Comparison of ENCODE assay signal across 7 mouse cellular contexts in the genomic region with DNA sequence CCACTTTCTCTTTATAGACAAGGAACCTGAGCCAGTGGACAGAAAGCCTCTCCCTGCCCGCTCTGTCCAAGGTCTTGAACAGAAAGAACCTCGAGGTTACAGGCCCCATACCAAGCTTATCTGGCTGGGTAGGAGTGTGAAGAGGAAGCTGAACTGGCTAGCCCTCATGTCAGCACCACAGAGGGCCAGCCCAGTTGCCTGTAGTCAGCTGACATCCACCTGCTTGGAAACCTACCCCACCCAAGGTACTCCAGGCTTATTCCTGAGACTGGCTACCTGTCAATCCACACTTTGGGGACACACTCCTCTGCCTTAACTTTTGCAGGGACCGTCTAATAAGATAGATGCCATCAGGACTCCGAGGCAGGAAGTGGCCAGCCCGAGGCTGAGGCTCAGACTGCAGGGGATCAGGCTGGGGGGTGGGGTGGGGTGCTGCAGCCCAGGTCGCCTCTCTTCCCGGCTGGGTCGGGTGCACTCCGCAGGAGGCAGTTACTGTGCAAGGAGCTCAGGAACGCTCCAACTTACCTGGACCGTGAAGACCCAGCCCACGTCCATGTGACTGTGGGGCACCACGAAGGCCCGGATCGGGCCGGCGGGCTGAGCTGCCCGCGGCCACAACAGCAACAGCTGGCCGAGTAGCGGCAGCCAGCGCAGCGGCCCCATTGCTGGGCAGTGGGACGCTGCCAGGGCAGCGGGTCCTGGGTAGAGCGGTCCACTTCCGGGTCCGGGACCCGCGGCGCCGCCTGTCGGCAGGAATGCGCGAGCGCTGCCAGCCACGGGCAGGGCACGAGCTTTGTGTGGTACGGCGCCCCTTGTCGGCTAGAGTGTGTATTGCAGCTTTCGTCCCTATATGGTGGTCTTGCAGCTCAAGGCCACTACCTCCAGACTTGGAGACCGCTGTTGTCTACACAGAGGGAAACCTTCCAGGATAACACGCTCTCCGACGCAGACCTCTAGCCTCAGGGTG. TPM values are rescaled to one million over a fixed set of nuclear protein-coding genes. Genes with fewer than 3 reads are reported as not detected.
DNase-seq lines count a peak whose midpoint lies in the region; ATAC-seq lines count a peak whose summit lies in the region.

TSS of gene Man2b2 (minus strand) at position 741 of the 967 bp plus-strand sequence.

- 0 out of 2 replicates have a peak, but pooled peaks cover 5% of the 10 kb centered on the region for H3K27me3 ChIP-seq in intestine, embryonic 15.5 days (replicated peaks)
- no peaks in the 10 kb centered on the region for H3K27me3 ChIP-seq in midbrain, embryonic 10.5 days (ENCODE audit: low read depth, poor library complexity, severe bottlenecking)

- intact Hi-C loops in gastrocnemius, postnatal 36 days (cut with DNase I) = loop anchor here (2.0 to 10.0 kb wide), 2 partner anchors 19 to 175 kb away; no protein-coding TSS in a partner anchor
- intact Hi-C loops in left cerebral cortex, postnatal 25 days (cut with DNase I) = no loop called here

- no peaks in the 10 kb centered on the region for H3K9me3 ChIP-seq in intestine, embryonic 15.5 days
- H3K9me3 ChIP-seq in midbrain, embryonic 10.5 days (replicated peaks) = no peaks in the 10 kb centered on the region

- 3% methylated on average over 46 of the region's 46 CpGs for whole genome bisulfite sequencing in intestine, embryonic 15.5 days
- 4% methylated on average over 46 of the region's 46 CpGs for WGBS in midbrain, embryonic 10.5 days

- peak; percentile 93 for ATAC-seq in intestine, embryonic 15.5 days

- H3K4me3 ChIP-seq in intestine, embryonic 15.5 days (replicated peaks) = peak within 1 kb of the TSS; percentile 64
- peak within 1 kb of the TSS; percentile 75 for H3K4me3 ChIP-seq in midbrain, embryonic 10.5 days

- H3K9ac ChIP-seq in intestine, embryonic 15.5 days = peak within 1 kb of the TSS; percentile 70

- 0 out of 2 replicates have a peak, but pooled peaks cover 7% of the 10 kb centered on the region for H3K4me1 ChIP-seq in intestine, embryonic 15.5 days (replicated peaks)
- H3K4me1 ChIP-seq in midbrain, embryonic 10.5 days = peaks cover 19% of the 10 kb centered on the region

- peak; percentile 92 to 97 for DNase-seq in adrenal gland, adult (ENCODE audit: inconsistent age in 2 of 2, low spot score in 1 of 2)
- DNase-seq in embryo, embryonic 11 days = peak; percentile 91
- peak; percentile 83 to 85 for DNase-seq in gastrocnemius, postnatal 36 days
- DNase-seq in left cerebral cortex, postnatal 25 days (ENCODE audit: low spot score in 2 of 2) = peak; percentile 86 to 88
- peak; percentile 94 for DNase-seq in midbrain, embryonic 10.5 days (ENCODE audit: low spot score)
- peak; percentile 95 for DNase-seq in right cerebral cortex, postnatal 4 days

- H3K4me2 ChIP-seq in intestine, embryonic 15.5 days (replicated peaks) = peak within 1 kb of the TSS; percentile 85

- H3K27ac ChIP-seq in intestine, embryonic 15.5 days = peak within 1 kb of the TSS; percentile 54
- H3K27ac ChIP-seq in midbrain, embryonic 10.5 days (replicated peaks) = peak within 1 kb of the TSS; percentile 85

- H3K36me3 ChIP-seq in intestine, embryonic 15.5 days = peaks cover 4% of the 10 kb centered on the region; the same call in 1 of the 2 replicates
- H3K36me3 ChIP-seq in midbrain, embryonic 10.5 days = peaks cover 26% of the 10 kb centered on the region

RNA-seq across cellular contexts. Expression of gene Man2b2, which starts in this region (rescaled TPM):
- total RNA-seq in gastrocnemius, postnatal 36 days (2021) = 1 to 10 TPM; 3.6 to 4.1 TPM
- polyA plus RNA-seq in intestine, embryonic 15.5 days (2015; fragmentation: Nextera tagmentation; extraction: Ambion mirVana) = 26.4 and 30.6 TPM in 2 replicates
- 10 to 100 TPM; 26.4 to 28.5 TPM for total RNA-seq in left cerebral cortex, postnatal 25 days (2021)
- polyA plus RNA-seq in midbrain, embryonic 10.5 days (2016; fragmentation: Nextera tagmentation; extraction: Ambion mirVana) = 15.4 and 16.2 TPM in 2 replicates

Comparison
In these comparisons a context has a peak if more than half of its experiments do, and no peak if none do; other contexts are left out.
1. Peak in every context shown above with its lines: DNase-seq, ATAC-seq, H3K4me3 ChIP-seq and H3K27ac ChIP-seq.
2. RNA of gene Man2b2 (total RNA-seq): 26.4 to 28.5 TPM in left cerebral cortex, postnatal 25 days; 3.6 to 4.1 TPM in gastrocnemius, postnatal 36 days; every median in the first group is over 4 times any median in the second.